Mouse (Mus musculus): ENCODE measurements around the gene Haus3.

- TF ChIP-seq POLR2A (IDR thresholded peaks at IDR 0.05; ENCODE audit: low read depth, low read length) (no peak), CTCF (IDR thresholded peaks at IDR 0.05; ENCODE audit: extremely low read depth, insufficient read length, insufficient replicate concordance, low read depth, low read length) (no peak)
Measured at GRCm38 (mm10) chr5:34132731-34133130, 36.6 kb downstream of the Haus3 start.

Data from small intestine, adult 2 months (tissue).